Mouse (Mus musculus): ENCODE measurements around the gene Brap. TPM values are rescaled to one million over a fixed set of nuclear protein-coding genes. Genes with fewer than 3 reads are reported as not detected.
"Not testable (repeated sequence)": the region's sequence is repeated elsewhere in the genome, so short reads cannot be mapped to it uniquely, and the experiment has no call there.

The Brap gene
- polyA plus RNA-seq (2015; fragmentation: Nextera tagmentation; extraction: Ambion mirVana): 48.2 and 51.9 TPM in 2 replicates

DNA sequence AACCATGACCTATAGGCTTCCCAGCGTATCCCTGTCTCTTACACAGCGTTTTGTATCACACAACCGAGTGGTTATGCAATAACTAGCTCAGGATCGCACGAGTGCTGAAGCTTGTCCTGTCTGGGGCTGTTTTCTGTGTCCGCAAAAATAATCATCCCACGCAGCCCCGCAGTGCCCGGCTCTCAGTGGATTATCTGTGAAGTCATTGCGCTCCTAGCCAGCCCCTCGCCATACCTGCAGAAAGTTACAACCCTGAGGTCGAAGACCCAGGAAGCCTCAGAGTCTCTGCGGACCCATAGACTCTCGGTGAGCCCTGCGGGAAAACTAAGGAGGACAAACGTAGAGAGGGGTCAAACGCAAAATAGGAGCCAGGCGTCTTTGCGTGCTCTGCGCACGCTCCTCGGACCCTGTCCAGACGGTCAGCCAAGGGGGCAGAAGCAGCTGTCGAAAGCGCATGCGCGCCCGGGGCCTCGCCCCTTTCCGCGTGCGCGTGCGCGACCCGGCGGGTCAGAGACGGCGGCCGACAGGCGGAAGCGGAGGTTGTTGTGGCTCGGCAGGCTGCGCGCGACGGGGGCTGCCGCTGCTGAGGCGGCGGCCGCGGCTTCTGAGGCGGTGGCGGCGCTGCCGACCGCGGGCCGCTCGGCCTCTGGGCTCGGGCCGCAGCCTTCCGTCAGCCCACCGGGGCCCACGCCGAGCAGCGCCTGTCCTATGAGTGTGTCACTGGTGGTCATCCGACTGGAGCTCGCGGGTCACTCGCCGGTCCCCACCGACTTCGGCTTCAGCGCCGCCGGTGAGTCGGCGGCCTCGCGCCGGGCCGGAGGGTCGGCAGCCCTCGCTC lies at the start of gene Brap, which contains the start of gene Acad10:
TSS of gene Brap (plus strand) at position 505 of the 838 bp plus-strand sequence.
TSS of gene Acad10 (minus strand) at position 456 of the 838 bp plus-strand sequence.
- DNase-seq (ENCODE audit: low spot score): peak; percentile 93

DNA sequence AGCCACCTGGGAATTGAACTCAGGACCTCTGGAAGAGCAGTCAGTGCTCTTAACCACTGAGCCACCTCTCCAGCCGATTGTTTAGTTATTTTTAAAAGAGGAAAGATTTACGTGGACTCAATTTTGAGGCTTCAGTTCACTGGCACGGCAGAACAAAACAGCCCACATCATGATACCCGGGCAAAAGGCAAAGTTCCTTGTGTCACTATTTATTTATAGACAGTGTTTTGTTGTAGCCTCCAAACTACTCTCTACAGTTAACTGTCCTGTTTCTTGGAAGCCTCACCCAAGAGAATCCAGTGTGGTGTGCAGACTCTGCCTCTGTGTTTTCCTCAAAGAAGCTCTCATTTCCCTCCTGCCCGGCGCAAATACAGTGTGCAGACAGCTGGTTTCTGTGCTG lies 48.3 kb upstream of the Brap start:
- DNase-seq (ENCODE audit: low spot score): no peak

GRCm38 (mm10) chr5:121614921-121615320 lies 45.4 kb upstream of the Brap start:
- not testable (repeated sequence) for DNase-seq (ENCODE audit: low spot score)

- DNase-seq (ENCODE audit: low spot score): peak; percentile 84
Observed at GRCm38 (mm10) chr5:121618592-121619513, 41.5 kb upstream of the Brap start, which contains the start of gene Acad12. Gene Acad12 (minus strand): TSS chr5:121618938.

DNA sequence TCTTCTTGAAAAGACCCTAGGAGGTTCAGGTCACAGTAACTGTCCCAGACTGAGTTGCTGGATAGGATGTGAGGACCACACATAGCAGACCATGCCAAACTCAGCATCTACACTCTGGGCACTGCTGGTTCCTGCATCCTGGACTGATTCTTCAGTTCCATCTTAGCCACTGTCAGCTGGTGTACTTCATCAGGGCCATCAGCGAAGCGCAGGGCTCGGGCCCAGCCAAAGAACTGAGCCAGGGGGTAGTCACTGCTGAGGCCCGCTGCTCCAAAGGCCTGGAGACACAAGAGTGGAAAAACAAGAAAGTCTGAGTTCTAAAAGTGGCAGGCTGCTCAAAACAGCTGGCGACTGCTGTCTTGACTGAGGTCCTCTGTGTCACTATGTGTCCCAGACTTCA lies 39.3 kb upstream of the Brap start:
- DNase-seq (ENCODE audit: low spot score): no peak

GRCm38 (mm10) chr5:121623241-121623640 lies 37.1 kb upstream of the Brap start:
- no peak for DNase-seq (ENCODE audit: low spot score)

DNA sequence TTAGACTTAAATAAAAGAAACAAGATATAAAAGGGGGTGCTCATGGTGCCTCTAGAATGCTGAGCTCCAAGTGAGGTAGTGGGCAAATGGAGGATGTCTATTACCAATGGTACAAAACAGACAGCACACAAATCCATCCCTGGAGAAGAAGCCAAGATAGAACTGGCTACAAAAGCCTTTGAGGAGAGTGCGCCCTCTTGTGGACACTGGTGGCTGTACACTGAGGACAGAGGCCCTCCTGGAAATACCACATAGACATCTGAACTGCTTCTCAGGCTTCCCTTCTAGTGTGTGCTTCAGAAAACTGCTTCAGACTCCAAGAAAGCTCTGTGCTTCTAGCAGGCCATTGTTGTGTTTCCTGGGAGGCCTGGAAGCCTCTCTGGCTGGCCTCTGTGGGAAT lies 32.5 kb upstream of the Brap start:
- peak; percentile 77 for DNase-seq (ENCODE audit: low spot score)

DNA sequence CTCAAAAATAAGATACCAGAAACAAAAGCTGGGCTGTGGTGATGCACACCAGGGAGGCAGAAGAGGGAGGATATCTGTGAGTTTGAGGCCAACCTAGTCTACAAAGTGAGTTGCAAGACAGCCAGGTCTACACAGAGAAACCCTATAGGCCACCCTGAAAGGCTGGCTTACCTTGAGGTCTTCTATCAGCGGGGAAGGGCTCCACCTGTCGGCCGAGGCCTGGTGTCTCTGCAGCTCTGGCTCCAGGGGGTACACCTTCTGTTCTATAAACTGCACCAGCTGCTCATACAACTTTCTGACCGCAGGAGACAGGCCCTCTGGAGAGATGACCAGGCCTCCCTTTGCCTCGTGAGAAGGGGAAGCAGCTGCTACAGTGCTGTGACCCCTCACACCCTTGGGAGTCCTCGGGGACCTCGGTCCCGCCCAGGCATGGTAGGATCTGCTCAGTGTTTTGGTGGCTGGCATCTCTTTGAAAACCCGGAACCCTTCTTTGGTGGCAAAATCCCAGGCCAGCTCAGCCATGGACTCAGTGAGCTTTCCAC lies 29.2 kb upstream of the Brap start:
- DNase-seq (ENCODE audit: low spot score): not testable (repeated sequence)

GRCm38 (mm10) chr5:121632804-121633203 lies 27.6 kb upstream of the Brap start:
- no peak for DNase-seq (ENCODE audit: low spot score)

DNA sequence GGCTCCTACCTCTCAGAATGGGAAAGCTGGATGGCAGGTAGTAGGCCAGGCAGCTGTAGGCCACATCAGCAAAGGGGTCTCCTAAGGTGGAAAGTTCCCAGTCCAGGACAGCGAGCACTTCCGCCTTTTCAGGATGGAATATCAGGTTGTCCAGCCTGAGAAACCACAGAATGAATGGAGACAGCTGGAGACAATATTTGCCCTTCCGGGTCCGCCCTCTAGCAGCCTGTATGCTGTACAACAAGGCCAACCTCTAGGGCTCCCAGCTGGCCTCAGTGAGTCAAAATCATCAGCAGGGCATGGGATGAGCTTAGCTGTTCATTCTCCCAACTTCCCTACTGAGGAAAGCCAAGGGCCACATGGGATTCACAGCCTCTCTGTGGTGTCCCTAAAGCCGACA lies 25.7 kb upstream of the Brap start:
- no peak for DNase-seq (ENCODE audit: low spot score)

- no peak for DNase-seq (ENCODE audit: low spot score)
Observed at GRCm38 (mm10) chr5:121637296-121637695, 23.1 kb upstream of the Brap start.

DNA sequence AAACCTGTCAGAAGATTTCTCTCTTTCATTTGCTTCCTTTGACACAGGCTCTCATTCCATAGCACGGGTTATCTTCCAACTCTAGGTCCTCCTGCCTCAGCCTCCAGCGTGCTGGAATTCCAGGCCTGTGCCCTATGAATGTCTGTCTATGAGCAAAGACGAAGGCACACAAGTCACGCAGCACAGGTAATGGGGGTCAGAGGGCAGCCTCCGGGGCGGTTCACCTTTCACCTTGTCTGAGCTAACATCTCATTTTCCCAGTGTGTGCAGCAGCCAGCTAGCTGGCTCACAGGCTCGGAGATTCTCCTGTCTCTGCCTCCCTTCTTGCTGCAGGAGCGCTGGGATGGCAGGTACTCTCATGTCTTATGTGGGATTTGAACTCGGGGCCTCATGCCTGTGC lies 20.8 kb upstream of the Brap start:
- DNase-seq (ENCODE audit: low spot score): no peak

GRCm38 (mm10) chr5:121649134-121649533 lies 11.2 kb upstream of the Brap start:
- no peak for DNase-seq (ENCODE audit: low spot score)

GRCm38 (mm10) chr5:121654526-121654925 lies 5.8 kb upstream of the Brap start:
- no peak for DNase-seq (ENCODE audit: low spot score)

GRCm38 (mm10) chr5:121656866-121657265 lies 3.5 kb upstream of the Brap start:
- DNase-seq (ENCODE audit: low spot score): not testable (repeated sequence)

DNA sequence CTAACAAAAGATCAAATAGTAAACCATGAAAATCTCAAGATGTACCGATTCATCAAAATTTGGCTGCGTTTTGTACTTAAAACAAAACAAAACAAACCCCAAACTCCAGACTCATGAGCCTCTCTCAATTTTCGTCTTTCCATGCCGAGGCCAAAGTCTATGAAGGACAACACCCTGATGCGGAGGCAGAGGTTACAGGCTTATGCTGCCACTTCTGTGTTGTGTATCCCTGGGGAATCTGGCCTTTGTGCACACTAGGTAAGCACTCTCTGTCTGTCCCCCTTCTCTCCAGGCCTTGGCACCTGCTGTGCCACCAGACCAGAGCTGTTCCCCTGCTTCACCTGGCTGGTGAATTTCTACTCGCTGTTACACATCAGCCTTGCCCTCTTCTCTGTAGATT lies 2.7 kb upstream of the Brap start:
- DNase-seq (ENCODE audit: low spot score): not testable (repeated sequence)

DNA sequence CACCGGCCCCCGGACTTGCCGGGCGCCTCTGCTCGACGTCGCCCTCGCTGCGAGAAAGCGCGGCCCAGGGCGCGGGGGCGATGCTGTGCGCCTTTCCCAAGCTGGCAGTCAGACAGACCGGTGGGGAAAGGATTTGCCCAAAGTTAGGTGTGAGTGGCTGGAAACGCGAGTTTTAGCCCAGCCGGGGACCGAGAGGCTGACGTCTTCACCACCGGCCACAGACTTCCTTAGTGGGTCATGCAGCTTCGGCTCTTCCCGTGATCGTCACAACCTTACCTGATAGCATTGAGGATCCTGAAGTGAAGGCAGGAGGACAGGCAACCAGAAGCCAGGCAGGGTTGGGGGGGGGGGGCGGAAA lies 513 bp downstream of the Brap start:
- peak; percentile 23 for DNase-seq (ENCODE audit: low spot score)

DNA sequence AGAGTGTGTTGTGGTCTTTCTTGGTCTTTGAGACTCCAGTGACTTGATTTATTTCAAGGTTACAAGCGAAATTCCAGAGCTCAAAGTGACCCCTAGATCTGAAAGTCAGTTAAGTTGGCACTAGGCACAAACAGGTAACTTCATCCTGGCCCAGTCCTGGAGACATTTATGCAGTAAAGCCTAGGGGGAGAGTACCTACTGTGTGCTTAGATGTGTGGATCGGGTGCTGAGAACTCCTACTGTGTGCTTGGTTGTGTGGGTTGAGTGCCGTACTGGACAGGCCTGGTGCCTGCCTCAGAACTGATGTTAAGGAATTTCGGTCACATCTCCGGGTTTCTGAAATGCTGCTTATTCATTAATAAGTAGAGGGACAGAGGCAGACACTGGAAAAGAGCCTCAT lies 1.1 kb downstream of the Brap start:
- no peak for DNase-seq (ENCODE audit: low spot score)

DNA sequence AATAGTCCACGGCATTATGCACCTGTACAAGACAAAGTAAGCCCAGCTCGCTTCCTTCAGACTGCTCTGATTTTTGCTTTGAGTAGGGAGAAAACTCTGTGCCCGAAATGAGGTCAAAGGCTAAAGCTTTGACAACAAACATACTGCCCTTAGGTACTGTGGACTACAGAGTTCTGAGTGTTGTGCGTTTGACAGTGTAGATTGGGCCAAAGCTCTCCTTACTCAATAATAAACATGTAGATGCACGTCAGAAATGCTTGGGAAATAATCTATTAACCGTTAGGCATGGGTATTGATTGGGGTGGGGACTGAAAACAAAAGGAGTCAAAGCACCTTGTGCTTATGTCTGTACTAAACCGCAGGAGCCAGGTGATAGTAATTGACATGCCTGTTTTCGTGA lies 3.1 kb downstream of the Brap start:
- DNase-seq (ENCODE audit: low spot score): no peak

- DNase-seq (ENCODE audit: low spot score): no peak
Observed at GRCm38 (mm10) chr5:121664078-121664477, 3.7 kb downstream of the Brap start.

- no peak for DNase-seq (ENCODE audit: low spot score)
Observed at GRCm38 (mm10) chr5:121664971-121665370, 4.6 kb downstream of the Brap start.

GRCm38 (mm10) chr5:121667067-121667466 lies 6.7 kb downstream of the Brap start:
- DNase-seq (ENCODE audit: low spot score): no peak
